ENCODE assay signal across 19 mouse cellular contexts in the genomic region with DNA sequence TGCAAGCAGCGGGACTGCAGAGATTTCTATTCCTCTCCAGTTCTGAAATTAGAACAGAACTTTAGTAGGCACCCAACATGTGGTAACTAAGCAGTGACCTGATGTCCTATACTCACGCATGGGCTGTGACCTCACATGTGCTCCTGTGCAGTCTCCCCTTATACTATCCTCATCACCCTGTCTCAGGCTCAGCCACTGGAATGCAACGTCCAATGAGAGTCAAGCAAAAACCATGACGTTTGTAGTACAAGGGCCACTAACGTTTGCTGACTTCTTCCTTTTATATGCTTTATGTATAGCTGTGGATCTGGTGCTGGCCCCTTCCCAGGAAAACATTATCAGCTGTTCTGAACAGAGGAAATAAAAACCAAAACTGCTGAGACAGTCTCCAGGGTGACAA.
"Had no signal": no experiment of that assay in that cellular context is flagged by ENCODE, and none has a peak within 500 bp of the region (broad histone marks: within the 10 kb centered on the region; RNA-seq: fewer than 3 reads in every experiment).

No protein-coding gene starts in this region.

- H3K4me3 ChIP-seq: liver, embryonic 15.5 days; lung, embryonic 15.5 days; midbrain, embryonic 10.5 days; midbrain, embryonic 13.5 days; myocyte; neural tube, embryonic 13.5 days; neural tube, embryonic 15.5 days had no signal

- H3K36me3 ChIP-seq: liver, embryonic 15.5 days; lung, embryonic 15.5 days; midbrain, embryonic 10.5 days; midbrain, embryonic 13.5 days; neural tube, embryonic 13.5 days; neural tube, embryonic 15.5 days had no signal

- H3K27me3 ChIP-seq: liver, embryonic 15.5 days; lung, embryonic 15.5 days; midbrain, embryonic 13.5 days; neural tube, embryonic 13.5 days; neural tube, embryonic 15.5 days had no signal

- DNase-seq: lung, adult 2 months; lung, postnatal 14 days; lung, postnatal 4 days; right cerebral cortex, adult 18-20 months; right cerebral cortex, postnatal 25 days; right cerebral cortex, postnatal 4 days; spleen, adult 18-20 months; thymus, adult 18-20 months; thymus, postnatal 14 days; thymus, postnatal 36 days had no signal

- H3K27ac ChIP-seq: liver, embryonic 15.5 days; lung, embryonic 15.5 days; midbrain, embryonic 10.5 days; midbrain, embryonic 13.5 days; neural tube, embryonic 13.5 days; neural tube, embryonic 15.5 days had no signal

- H3K4me1 ChIP-seq: liver, embryonic 15.5 days; lung, embryonic 15.5 days; neural tube, embryonic 13.5 days; neural tube, embryonic 15.5 days had no signal

- H3K9me3 ChIP-seq: liver, embryonic 15.5 days; lung, embryonic 15.5 days; midbrain, embryonic 10.5 days; midbrain, embryonic 13.5 days; neural tube, embryonic 13.5 days; neural tube, embryonic 15.5 days had no signal

- ATAC-seq: lung, postnatal 0 days; midbrain, embryonic 13.5 days; midbrain, embryonic 16.5 days had no signal

- H3K9ac ChIP-seq: liver, embryonic 15.5 days; lung, embryonic 15.5 days; midbrain, embryonic 13.5 days; neural tube, embryonic 13.5 days; neural tube, embryonic 15.5 days had no signal

- H3K4me2 ChIP-seq: liver, embryonic 15.5 days; lung, embryonic 15.5 days; midbrain, embryonic 13.5 days; neural tube, embryonic 13.5 days; neural tube, embryonic 15.5 days had no signal
